Mouse (Mus musculus) embryonic fibroblast, embryonic 13.5 days (primary cell): Measurements from ENCODE around the gene Ppp1r10.

Source experiments
- CTCF ChIP-seq: IDR thresholded peaks from 2 replicates; pipeline ENCODE4 v1.5.1; 2011; ENCODE audit warnings: mild to moderate bottlenecking, control low read depth, low read length, moderate library complexity, borderline replicate concordance; ENCODE audit not compliant: insufficient read depth
- POLR2A ChIP-seq: IDR thresholded peaks from 2 replicates; pipeline ENCODE4 v1.6.1; 2011; ENCODE audit warnings: low read depth, mild to moderate bottlenecking, control low read depth, low read length, moderate library complexity

DNA sequence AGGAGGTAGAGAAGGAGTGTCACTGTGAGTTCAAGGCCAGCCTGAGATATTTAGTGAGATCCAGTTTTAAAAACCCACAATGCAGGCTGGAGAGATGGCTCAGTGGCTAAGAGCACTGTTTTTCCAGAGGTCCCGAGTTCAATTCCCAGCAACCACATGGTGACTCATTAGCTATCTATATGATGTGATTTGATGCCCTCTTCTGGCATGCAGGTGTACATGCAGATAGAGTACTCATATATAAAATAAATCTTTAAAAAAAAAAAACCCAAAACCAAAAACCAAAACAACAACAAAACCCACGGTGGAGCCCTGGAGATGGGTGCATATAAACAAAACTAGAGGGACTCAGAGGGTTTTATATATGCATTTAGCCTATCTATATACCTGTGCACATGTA is 8.6 kb upstream of the Ppp1r10 start:
- TF ChIP-seq CTCF (no peak), POLR2A (no peak)
